In the genomic region with DNA sequence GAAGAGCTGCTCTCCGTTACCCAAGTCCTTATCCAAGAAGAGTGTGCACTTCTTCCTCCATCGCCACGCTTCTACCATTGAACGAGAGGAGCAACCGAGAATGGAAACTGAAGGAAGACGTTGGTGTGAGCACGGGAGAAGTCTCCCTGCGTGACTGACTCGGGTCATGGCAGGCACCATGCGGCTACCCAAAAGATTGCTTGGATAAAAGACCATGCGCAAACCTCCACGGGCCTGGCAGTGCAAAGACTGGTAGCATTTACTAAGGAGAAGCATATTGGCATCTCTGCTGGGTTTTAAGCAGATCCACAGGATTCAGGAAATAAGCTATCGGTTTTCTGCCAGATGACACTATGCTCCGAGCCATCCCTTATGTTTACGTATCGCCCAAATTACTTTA, we compare ENCODE assay signal across 26 mouse cellular contexts.
DNase-seq lines count a peak whose midpoint lies in the region; ATAC-seq and TF ChIP-seq lines count a peak whose summit lies in the region.
"Had no signal": no experiment of that assay in that cellular context is flagged by ENCODE, and none has a peak within 500 bp of the region (broad histone marks: within the 10 kb centered on the region; RNA-seq: fewer than 3 reads in every experiment).

No protein-coding gene starts in this region.

- ATAC-seq in midbrain, embryonic 11.5 days (ENCODE audit: low FRiP score), result no peak
- ATAC-seq: activated CD4-positive, CD25-positive, alpha-beta regulatory T cell, adult 4 months; CD4-positive, CD25-positive, alpha-beta regulatory T cell, adult 4 months; forebrain, embryonic 14.5 days; intestine, embryonic 15.5 days; Patski had no signal

- peak overlapping the region; percentile 36; the same call in 1 of the 2 replicates for H3K27ac ChIP-seq in layer of hippocampus, adult 2 months
- no peak overlapping the region for H3K27ac ChIP-seq in midbrain, embryonic 11.5 days (ENCODE audit: low read depth, low read length)
- no peak overlapping the region for H3K27ac ChIP-seq in embryonic facial prominence, embryonic 10.5 days (replicated peaks)
- H3K27ac ChIP-seq: hindbrain, embryonic 15.5 days; intestine, embryonic 15.5 days; liver, embryonic 13.5 days had no signal

- H3K4me3 ChIP-seq in layer of hippocampus, adult 2 months, result no peak overlapping the region
- no peak overlapping the region for H3K4me3 ChIP-seq in midbrain, embryonic 11.5 days (ENCODE audit: low read depth, low read length)
- no peak overlapping the region for H3K4me3 ChIP-seq in embryonic facial prominence, embryonic 10.5 days
- H3K4me3 ChIP-seq: hindbrain, embryonic 15.5 days; intestine, embryonic 15.5 days; liver, embryonic 13.5 days had no signal

- WGBS in midbrain, embryonic 11.5 days, result 87% methylated on average over 16 of the region's 16 CpGs
- 87% methylated on average over 16 of the region's 16 CpGs for WGBS in embryonic facial prominence, embryonic 10.5 days

- DNase-seq in layer of hippocampus, adult 2 months (ENCODE audit: low spot score in 2 of 2), result no peak
- no peak for DNase-seq in layer of hippocampus, adult 8-10 months (ENCODE audit: low spot score in 2 of 2)
- DNase-seq in brain, adult 2 months (ENCODE audit: low read depth, low spot score), result peak; percentile 96
- DNase-seq in cerebellum, adult 9-10 months, result peak; percentile 94
- DNase-seq in kidney, postnatal 10 days, result no peak
- no peak for DNase-seq in midbrain, embryonic 11.5 days (ENCODE audit: low spot score, missing footprints)
- DNase-seq in embryonic facial prominence, embryonic 10.5 days (ENCODE audit: low spot score), result no peak
- DNase-seq: adrenal gland, adult 8-10 months; embryo, embryonic 11 days; heart, postnatal 4 days; kidney, adult 8-10 months; kidney, postnatal 14 days; liver, embryonic 13.5 days; lung, adult 2 months; lung, postnatal 14 days; midbrain, embryonic 14.5 days; right cerebral cortex, postnatal 14 days; spleen, adult 18-20 months; thymus, postnatal 14 days had no signal

- H3K9me3 ChIP-seq in midbrain, embryonic 11.5 days (ENCODE audit: control insufficient read depth, low read length), result no peaks in the 10 kb centered on the region
- no peaks in the 10 kb centered on the region for H3K9me3 ChIP-seq in embryonic facial prominence, embryonic 10.5 days
- H3K9me3 ChIP-seq: G1E; hindbrain, embryonic 15.5 days; intestine, embryonic 15.5 days; liver, embryonic 13.5 days had no signal

- H3K9ac ChIP-seq in midbrain, embryonic 11.5 days (ENCODE audit: low read length), result no peak overlapping the region
- H3K9ac ChIP-seq: hindbrain, embryonic 15.5 days; intestine, embryonic 15.5 days; liver, embryonic 13.5 days had no signal

- H3K4me1 ChIP-seq in midbrain, embryonic 11.5 days (ENCODE audit: control insufficient read depth, insufficient read depth, low read length), result no peaks in the 10 kb centered on the region
- no peaks in the 10 kb centered on the region for H3K4me1 ChIP-seq in embryonic facial prominence, embryonic 10.5 days
- H3K4me1 ChIP-seq: intestine, embryonic 15.5 days; liver, embryonic 13.5 days had no signal

- no peak for TF ChIP-seq CTCF in layer of hippocampus, adult 2 months (conservative IDR thresholded peaks at IDR 0.05)

- no peaks in the 10 kb centered on the region for H3K27me3 ChIP-seq in midbrain, embryonic 11.5 days (ENCODE audit: control insufficient read depth, insufficient read depth, low read length)
- no peaks in the 10 kb centered on the region for H3K27me3 ChIP-seq in embryonic facial prominence, embryonic 10.5 days (replicated peaks; ENCODE audit: low read depth, poor library complexity, severe bottlenecking)
- H3K27me3 ChIP-seq: hindbrain, embryonic 15.5 days; intestine, embryonic 15.5 days; liver, embryonic 13.5 days; Patski had no signal

- H3K4me2 ChIP-seq in midbrain, embryonic 11.5 days, result no peak overlapping the region
- H3K4me2 ChIP-seq: hindbrain, embryonic 15.5 days; intestine, embryonic 15.5 days; liver, embryonic 13.5 days had no signal

- no peaks in the 10 kb centered on the region for H3K36me3 ChIP-seq in midbrain, embryonic 11.5 days (ENCODE audit: control insufficient read depth, insufficient read depth, low read length)
- no peaks in the 10 kb centered on the region for H3K36me3 ChIP-seq in embryonic facial prominence, embryonic 10.5 days (replicated peaks)
- H3K36me3 ChIP-seq: G1E; hindbrain, embryonic 15.5 days; intestine, embryonic 15.5 days; liver, embryonic 13.5 days had no signal

Comparison
In these comparisons a context has a peak if more than half of its experiments do, and no peak if none do; other contexts are left out.
1. DNase-seq: peak in brain, adult 2 months (single experiment) and cerebellum, adult 9-10 months (single experiment); none in layer of hippocampus, adult 2 months (0 of 2), layer of hippocampus, adult 8-10 months (0 of 2), kidney, postnatal 10 days (single experiment), midbrain, embryonic 11.5 days (single experiment) and embryonic facial prominence, embryonic 10.5 days (single experiment).